Mouse (Mus musculus) v-Abl transformed pro-B cells (cell line): ENCODE measurements around the gene Coro2a.

Source experiments
- in situ Hi-C, 2 experiments: fragments of 400-800 bp; cut with MboI; formaldehyde crosslinking; loops; one replicate each; pipeline ENCODE4 v1.15.1; 2025; ENCODE audit not compliant: unreplicated experiment in 2 of 2

The Coro2a gene

DNA sequence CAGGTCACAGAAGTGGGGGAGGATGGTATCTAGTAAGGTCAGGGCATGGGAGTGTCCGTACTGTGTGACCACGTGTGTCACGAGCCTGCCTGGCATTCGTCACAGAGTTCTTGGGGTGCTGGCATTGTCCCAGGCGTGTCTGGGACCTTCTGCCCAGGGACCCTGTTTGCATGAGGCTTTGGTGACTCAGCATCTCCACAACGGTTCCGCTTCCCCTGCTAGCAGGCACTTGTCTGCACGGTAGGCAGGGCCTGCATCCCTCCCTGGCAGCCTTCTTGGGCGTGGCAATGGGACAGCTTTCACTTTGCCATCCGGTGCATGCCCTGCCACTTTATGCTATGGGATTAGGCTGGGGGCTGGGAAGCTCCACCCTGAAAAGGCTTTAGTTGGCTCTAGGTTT is 38.2 kb downstream of the Coro2a start:
- in situ Hi-C loops, result no loop called here

- in situ Hi-C loops, result no loop called here
Observed at GRCm38 (mm10) chr4:46562841-46563240, 39.2 kb downstream of the Coro2a start.

DNA sequence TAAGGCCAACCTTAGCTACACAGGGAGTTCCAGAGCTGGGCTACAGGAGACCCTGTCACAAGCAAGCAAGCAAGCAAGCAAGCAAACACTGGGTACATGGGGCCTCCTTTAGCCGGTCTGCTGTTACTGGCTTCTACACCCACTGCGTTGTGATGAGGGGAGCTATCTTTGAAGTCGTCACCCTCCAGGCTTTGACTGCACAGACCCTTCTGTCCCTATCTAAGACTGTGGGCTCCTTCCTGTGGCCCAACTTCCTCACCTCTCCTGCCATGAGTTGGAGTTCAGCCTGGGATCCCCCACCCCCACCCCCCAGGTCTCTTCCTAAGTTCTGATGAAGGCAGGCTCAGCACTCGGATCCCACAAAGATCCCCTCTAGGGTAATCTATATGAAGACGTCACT is 40.0 kb downstream of the Coro2a start:
- in situ Hi-C loops, result no loop called here

- in situ Hi-C loops, result no loop called here
Observed at GRCm38 (mm10) chr4:46560069-46560705, 41.8 kb downstream of the Coro2a start.

GRCm38 (mm10) chr4:46558672-46559667 is 43.0 kb downstream of the Coro2a start:
- in situ Hi-C loops, result no loop called here

DNA sequence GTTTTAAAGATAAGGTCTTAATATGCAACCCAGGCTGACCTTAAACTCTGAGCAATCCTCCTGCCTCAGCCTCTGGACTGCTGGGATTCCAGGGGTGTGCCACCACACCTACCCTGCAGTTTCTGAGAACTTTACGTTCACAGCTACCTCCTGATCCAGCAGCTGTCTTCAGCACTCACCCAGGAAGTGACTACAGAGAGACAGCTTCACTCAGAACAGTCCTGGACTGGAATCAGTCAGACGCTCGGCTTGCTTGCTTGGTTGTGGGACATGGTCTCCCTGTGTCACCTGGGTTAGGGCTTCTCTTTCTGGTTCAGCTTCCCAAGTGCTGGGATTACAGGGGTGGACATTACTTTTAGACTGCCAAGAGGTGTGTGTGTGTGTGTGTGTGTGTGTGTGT is 45.1 kb downstream of the Coro2a start:
- in situ Hi-C loops, result no loop called here

- in situ Hi-C loops, result no loop called here
Observed at GRCm38 (mm10) chr4:46555762-46556161, 46.2 kb downstream of the Coro2a start.

GRCm38 (mm10) chr4:46554295-46555069 is 47.5 kb downstream of the Coro2a start:
- in situ Hi-C loops, result no loop called here

DNA sequence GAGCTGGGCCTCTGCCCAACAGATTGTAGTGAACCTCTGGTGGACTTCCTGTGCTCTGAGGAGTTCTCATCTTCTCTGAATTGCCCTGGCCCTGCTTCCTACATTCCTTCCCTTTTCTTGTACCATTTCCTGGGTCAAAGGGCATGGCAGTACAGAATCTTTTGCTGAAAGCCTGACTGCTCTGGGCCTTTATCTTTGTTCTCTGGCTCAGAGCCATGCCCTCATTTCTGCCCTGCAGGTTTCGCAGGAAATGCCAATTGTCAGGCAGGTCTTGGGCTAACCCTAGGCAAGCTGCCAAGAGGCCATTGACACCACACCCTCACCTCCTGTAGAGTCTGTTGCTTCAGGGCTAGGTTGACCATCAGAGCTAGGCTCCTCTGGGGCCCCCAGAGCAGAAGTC is 48.1 kb downstream of the Coro2a start:
- in situ Hi-C loops, result no loop called here

DNA sequence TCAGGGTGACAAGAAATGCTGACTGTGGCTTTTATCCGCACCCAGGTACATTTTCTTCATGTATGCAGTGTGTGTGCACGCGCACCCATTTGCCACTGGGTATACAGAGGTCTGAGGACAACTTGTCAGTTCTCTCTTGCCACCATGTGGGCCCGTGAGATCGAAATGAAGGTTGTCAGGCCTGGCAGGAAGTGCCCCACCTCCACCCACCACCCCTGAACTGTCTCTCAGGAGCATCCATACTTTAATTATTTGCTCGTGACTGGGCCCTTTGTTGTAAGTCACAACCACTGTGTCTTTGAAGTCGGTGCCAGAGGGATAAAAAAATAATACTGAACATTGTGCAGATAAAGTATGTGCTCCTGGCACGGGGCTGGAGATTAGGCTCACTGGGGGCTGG is 51.6 kb downstream of the Coro2a start:
- in situ Hi-C loops, result no loop called here

GRCm38 (mm10) chr4:46549979-46550378 is 52.0 kb downstream of the Coro2a start:
- in situ Hi-C loops, result loop anchor here (5.0 to 10.0 kb wide), 4 partner anchors 47 to 462 kb away; partner anchors contain the start of genes Coro2a (in 1 of the 2) and Tbc1d2 (in 1 of the 2)

DNA sequence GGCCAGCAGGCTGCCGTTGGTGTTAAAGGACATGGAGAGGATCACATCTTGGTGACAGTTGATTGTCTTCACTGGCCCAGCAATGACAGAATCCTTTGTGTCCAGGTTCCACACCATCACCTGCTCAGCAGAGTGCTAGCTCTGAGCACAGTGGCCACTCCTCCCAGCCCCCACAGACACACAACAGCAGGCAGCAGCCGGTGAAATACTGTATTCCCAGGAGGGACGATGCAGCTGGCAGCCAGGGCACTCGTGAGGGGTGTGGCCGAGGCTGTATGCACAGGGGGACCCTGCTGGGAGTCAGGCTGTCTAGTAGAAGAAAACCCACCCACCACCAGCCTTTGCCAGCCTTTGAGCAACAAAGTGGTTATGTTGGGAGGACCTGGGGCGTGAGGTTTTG is 55.3 kb downstream of the Coro2a start:
- in situ Hi-C loops, result loop anchor here (5.0 to 10.0 kb wide), 4 partner anchors 51 to 466 kb away; partner anchors contain the start of genes Coro2a (in 1 of the 2) and Tbc1d2 (in 1 of the 2)

DNA sequence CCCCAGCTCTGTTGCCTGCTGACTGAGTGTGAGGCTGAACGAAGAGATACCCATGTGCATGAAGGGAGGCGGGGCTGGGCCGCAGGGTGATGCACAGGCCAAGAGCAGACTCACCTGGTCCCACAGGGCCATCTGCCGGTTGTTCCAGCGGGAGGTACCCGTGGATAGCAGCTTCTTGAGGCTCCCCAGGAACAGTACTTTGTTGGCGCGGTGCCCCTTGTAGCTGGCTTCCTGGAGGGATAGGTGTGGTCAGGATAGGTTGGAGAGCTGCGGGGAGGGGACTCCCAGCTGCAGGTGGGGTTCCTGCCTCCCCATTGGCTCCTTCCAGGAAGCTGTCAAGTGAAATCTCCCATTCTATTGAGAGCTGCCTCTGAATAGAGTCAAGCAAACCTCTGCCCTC is 56.5 kb downstream of the Coro2a start:
- in situ Hi-C loops, result loop anchor here (5.0 to 10.0 kb wide), 4 partner anchors 52 to 467 kb away; partner anchors contain the start of genes Coro2a (in 1 of the 2) and Tbc1d2 (in 1 of the 2)

DNA sequence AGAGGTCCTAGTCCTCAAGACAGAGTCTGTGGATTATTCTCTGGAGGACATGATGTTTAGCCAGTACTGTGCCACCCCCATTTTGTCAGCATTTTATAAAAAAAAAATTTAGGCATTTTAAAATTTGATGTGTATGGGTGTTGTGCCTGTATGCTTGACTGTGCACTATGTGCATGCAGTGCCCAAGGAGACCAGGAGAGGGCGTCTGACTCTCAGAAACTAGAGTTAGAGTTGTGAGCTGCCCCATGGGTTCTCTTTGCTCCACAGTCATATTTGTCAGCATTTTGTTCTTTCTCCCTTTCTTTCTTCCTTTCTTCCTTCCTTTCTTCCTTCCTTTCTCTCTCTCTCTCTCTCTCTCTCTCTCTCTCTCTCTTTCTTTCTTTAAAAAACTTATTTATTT is 57.7 kb downstream of the Coro2a start:
- in situ Hi-C loops, result loop anchor here (5.0 to 10.0 kb wide), 2 partner anchors 108 to 110 kb away; partner anchors contain the start of gene Tbc1d2 (in 2 of the 2)

DNA sequence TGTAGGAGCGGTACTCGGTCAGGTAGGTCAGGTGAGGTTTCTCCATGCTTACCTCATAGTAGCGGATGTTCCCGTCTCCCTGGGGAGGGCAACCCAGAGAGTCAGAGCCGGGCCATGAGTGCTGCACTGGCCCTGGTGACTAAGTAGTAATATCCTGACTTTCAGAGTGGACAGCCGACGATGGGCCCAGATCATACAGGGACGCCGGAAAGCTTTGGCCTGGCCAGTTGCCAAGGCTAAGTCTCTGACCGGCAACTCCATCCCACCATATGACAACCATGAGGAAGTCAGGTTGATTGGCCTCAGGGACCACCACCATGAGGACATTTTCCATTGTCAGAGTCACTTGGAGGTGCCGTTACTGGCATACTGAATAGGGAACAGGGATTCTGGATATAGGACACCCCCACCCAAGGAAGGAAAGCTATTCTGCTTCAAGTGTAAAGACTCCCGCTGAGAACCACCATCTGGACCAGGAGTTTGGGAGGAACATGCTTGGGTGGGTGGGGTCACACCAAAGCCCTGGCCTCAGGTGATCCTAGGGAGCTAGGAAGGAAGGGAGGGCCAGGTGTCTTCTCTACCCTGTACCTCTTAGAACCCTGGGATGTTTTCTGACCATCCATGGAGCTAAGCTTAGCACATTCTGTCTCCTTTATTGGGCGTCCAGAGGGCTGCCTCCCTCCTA is 58.5 kb downstream of the Coro2a start:
- in situ Hi-C loops, result loop anchor here (5.0 to 10.0 kb wide), 2 partner anchors 109 to 111 kb away; partner anchors contain the start of gene Tbc1d2 (in 2 of the 2)

- in situ Hi-C loops, result loop anchor here (5.0 to 10.0 kb wide), 2 partner anchors 111 to 113 kb away; partner anchors contain the start of gene Tbc1d2 (in 2 of the 2)
Observed at GRCm38 (mm10) chr4:46541707-46542106, 60.3 kb downstream of the Coro2a start.

DNA sequence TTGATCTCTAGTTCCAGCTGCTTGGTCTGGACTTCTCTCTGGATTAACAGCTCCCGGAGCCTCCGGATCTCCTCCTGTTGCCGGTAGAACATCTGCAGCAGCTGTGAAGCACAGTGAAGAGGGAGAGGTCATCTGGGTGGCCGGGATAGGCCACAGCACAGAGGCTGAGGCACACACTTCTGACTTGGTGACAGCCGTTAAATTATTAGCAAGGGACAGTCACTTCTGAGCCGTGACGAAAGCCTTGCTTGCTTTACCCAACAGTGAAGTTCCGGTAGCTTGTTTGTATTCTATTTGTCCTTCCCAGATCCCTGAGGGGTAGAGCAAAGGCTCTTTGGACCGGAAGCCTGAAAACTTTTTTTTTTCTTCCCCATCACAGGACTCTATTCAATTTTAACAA is 62.8 kb downstream of the Coro2a start:
- in situ Hi-C loops, result no loop called here

DNA sequence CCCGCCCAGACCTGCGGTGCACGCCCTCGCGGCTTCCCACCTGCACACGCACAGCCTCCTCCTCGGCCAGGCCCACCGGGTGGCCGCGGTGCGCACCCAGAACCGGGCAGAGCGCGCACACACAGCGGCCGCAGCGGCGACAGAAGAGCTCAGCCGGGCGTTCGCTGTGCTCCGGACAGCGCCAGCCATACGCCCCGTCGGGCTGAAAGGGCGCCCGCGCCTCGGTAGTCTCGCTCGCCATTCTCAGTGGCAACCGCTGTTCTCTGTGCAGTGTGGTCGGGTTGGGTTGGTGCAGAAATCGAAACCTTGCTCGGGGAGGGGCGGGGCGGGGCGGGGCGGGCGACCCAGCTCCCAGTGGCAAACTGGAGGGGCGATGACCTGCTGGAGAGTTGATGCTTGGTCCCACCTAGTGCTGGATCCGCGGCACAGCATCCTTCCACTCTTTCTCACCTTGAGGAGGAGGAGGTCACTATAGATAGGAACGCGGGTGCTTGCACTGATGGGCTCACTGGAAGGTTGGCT is 66.1 kb downstream of the Coro2a start, which contains the start of gene Trim14:
TSS of gene Trim14 (minus strand) at position 302 of the 522 bp plus-strand sequence.
- in situ Hi-C loops, result no loop called here

DNA sequence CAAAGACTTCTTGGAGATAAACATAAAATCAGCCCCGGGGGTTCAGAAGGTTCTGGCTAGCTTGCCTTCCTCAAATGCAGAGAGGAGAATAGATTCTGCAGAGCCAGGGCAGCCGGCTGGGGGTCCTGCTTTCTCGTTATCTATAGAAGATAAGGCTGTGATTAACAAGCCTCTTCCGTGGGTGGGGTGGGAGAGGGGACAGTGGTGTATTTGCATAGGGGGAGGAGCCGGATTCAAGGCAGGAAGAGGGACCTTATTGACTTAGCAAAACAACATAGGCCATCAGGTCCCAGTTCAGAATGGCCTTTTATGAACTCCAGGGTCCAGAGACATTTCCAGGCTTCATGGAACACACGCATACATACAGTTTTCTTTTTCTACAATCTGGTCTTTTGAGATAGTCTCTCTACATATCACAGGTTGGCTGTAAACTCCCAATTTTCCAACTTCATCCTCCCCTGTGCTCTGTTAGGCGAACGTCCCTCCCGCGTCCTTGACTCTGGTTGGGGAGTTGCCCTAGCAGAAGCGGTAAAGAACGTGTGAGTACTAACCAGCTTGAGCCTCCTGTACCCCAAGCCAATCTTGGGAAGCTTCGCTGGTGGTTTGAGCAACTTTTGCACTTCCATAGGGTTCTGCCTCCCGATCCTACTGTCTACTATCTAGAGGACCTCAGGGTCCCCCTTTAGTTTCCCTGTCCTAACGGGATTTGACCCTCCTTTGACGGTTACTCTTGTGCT is 66.7 kb downstream of the Coro2a start:
- in situ Hi-C loops, result no loop called here
